Mouse (Mus musculus) spleen, adult 2 months (tissue): Measurements from ENCODE around the gene Nrxn1.

ENCODE experiments used
- CTCF ChIP-seq: fragments of 200-500 bp; IDR thresholded peaks from 2 replicates; pipeline ENCODE4 v1.5.1; 2011; ENCODE audit warnings: mild to moderate bottlenecking, inconsistent platforms; ENCODE audit not compliant: insufficient read depth, insufficient read length, insufficient replicate concordance; ENCODE audit errors: extremely low read depth
- POLR2A ChIP-seq: fragments of 200-500 bp; IDR thresholded peaks from 2 replicates; pipeline ENCODE4 v1.6.1; 2011; ENCODE audit warnings: low read depth, low read length, inconsistent platforms

GRCm38 (mm10) chr17:90062866-90063265, 1030.0 kb downstream of the Nrxn1 start:
- TF ChIP-seq POLR2A (no peak), CTCF (no peak)
